Mouse (Mus musculus): ENCODE measurements at regions not wholly inside any gene's neighbourhood (a gene's known extent, or its start where the extent isn't known, plus 50 kb on each side); places are given as distances from the start of the nearest gene placed in this dataset.

DNA sequence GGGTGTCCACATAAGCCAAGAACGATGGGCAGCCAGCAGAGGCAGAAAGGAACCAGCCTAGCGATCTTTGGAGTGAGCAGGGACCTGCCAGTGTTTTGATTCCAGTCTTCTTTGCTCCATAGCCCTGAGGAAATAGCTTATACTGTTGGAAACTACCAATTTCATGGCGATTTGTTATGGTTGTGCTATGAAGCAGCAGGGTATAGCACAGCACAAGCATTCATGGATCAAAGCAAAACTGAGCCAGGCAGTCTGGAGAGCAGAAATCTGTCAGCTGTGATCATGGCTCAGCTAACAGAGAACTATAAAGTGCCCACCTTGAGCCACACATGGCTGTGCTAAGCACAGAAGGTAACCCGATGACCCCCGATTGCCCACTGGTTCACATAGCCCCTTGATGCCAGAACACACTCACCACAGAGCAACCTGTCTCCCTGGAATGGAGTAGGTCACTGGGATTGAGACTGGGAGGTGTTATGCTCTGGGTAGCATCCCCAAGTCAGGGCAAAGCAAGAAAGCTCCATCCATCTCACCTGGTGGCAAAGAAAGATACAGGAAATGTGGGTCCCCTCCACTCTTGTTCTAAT lies 158.9 kb upstream of the Adamts16 start:
- Histone ChIP-seq H3K4me1 (ENCODE audit: insufficient read depth, low read depth, low read length) (no peaks in the 10 kb centered on the region), H3K4me3 (ENCODE audit: low read depth, low read length) (no peak overlapping the region), H3K36me3 (replicated peaks) (no peaks in the 10 kb centered on the region), H3K9me3 (replicated peaks) (peaks cover 57% of the 10 kb centered on the region), H3K27me3 (ENCODE audit: insufficient read depth, low read length) (no peaks in the 10 kb centered on the region)
- DNase-seq (ENCODE audit: low spot score) (no peak), ATAC-seq (ENCODE audit: extremely low read depth, insufficient number of reproducible peaks, low FRiP score, poor library complexity, severe bottlenecking) (no peak)
- no peak for TF ChIP-seq CTCF (IDR thresholded peaks at IDR 0.05; ENCODE audit: low read depth, low read length)
- TF ChIP-seq GATA2 (IDR thresholded peaks at IDR 0.05; ENCODE audit: borderline replicate concordance, low read depth, low read length): no peak
- TF ChIP-seq GATA1 (IDR thresholded peaks at IDR 0.05; ENCODE audit: borderline replicate concordance, low read length): no peak
- TF ChIP-seq TAL1 (conservative IDR thresholded peaks at IDR 0.05; ENCODE audit: low read depth, low read length): no peak
- no peak for TF ChIP-seq POLR2AphosphoS5 (IDR thresholded peaks at IDR 0.05; ENCODE audit: insufficient replicate concordance, low read depth, low read length)

DNA sequence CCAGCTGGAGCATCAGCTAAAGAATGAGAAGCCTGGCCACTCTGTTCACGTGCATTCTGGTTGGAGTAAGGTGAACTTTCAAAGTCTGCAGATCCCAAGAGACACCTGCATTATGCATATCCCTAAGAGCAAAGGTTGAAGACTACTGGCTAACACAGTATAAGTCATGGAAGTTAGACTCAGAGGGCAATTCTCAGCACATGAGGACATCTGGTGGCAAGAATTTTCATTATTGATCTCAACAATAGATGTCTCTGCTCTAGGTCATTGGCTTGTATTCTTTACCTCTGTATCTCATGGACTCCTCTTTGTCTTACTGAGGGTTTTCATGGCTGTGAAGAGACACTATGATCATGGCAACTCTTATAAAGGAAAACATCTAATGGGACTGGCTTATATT lies 151.9 kb upstream of the Adamts16 start:
- Histone ChIP-seq H3K4me3 (ENCODE audit: low read depth, low read length) (no peak overlapping the region), H3K9me3 (replicated peaks) (peaks cover 40% of the 10 kb centered on the region), H3K36me3 (replicated peaks) (no peaks in the 10 kb centered on the region), H3K4me1 (ENCODE audit: insufficient read depth, low read depth, low read length) (no peaks in the 10 kb centered on the region), H3K27me3 (ENCODE audit: insufficient read depth, low read length) (no peaks in the 10 kb centered on the region)
- TF ChIP-seq CTCF (IDR thresholded peaks at IDR 0.05; ENCODE audit: low read depth, low read length): no peak
- no peak for TF ChIP-seq GATA2 (IDR thresholded peaks at IDR 0.05; ENCODE audit: borderline replicate concordance, low read depth, low read length)
- no peak for TF ChIP-seq GATA1 (IDR thresholded peaks at IDR 0.05; ENCODE audit: borderline replicate concordance, low read length)
- no peak for TF ChIP-seq POLR2AphosphoS5 (IDR thresholded peaks at IDR 0.05; ENCODE audit: insufficient replicate concordance, low read depth, low read length)
- no peak for TF ChIP-seq TAL1 (conservative IDR thresholded peaks at IDR 0.05; ENCODE audit: low read depth, low read length)
- ATAC-seq (ENCODE audit: extremely low read depth, insufficient number of reproducible peaks, low FRiP score, poor library complexity, severe bottlenecking) (no peak), DNase-seq (ENCODE audit: low spot score) (no peak)

DNA sequence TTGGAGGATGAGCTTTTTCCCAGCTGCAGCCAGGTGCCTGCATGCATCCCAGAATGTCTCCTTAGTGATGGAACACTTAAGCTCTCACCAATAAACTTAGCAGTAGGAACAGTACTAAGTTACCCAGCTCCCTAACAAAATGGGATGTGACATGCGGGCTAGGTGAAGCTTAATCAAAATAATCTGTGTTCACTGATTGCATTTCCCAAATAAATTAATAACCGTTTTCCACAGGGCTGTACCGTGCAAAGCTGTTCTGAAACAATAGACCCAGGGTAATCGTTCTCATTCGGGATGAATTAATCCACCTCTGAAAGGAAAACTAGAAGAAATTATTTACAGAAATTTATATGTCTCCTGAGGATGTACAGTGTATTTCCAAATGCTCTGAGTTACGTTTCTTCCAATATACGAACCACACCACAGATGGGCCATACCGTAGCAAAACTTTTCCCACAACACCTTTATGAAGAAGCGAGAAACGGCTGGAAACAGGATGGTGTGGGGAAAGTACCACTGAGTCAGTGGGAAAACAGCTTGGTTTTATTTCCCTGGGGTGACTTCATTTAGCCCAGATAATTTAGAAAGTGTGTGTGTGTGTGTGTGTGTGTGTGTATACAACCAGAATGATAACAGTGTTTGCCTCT lies 148.5 kb upstream of the Adamts16 start:
- H3K9me3 ChIP-seq (replicated peaks): peaks cover 31% of the 10 kb centered on the region

DNA sequence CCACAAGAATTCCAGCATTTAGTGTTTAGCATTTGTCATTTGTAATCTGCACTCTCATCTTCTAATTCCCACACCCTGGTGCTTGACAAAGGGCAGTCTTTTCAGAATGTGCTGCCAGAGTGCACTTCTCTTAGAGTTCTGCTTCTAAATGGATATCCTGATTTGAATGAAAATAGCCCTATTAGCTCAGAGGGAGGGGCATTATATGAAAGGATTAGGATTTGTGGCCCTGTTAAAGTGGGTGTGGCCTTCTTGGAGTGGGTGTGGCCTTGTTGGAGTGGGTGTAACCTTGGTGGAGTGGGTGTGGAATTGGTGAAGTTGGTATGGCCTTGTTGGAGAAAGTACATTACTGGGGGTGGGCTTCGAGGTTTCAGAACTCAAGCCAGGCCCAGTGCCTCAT lies 137.7 kb upstream of the Adamts16 start:
- no peak for TF ChIP-seq CTCF (IDR thresholded peaks at IDR 0.05; ENCODE audit: low read depth, low read length)
- no peak for TF ChIP-seq GATA1 (IDR thresholded peaks at IDR 0.05; ENCODE audit: borderline replicate concordance, low read length)
- no peak for TF ChIP-seq TAL1 (conservative IDR thresholded peaks at IDR 0.05; ENCODE audit: low read depth, low read length)

More for the DNA sequence above, 148.5 kb upstream of the Adamts16 start:
- TF ChIP-seq CTCF (IDR thresholded peaks at IDR 0.05; ENCODE audit: low read depth, low read length) (no peak), POLR2AphosphoS5 (IDR thresholded peaks at IDR 0.05; ENCODE audit: insufficient replicate concordance, low read depth, low read length) (no peak), GATA1 (IDR thresholded peaks at IDR 0.05; ENCODE audit: borderline replicate concordance, low read length) (no peak), GATA2 (IDR thresholded peaks at IDR 0.05; ENCODE audit: borderline replicate concordance, low read depth, low read length) (no peak)
- no peak for DNase-seq (ENCODE audit: low spot score)
- Histone ChIP-seq H3K4me1 (ENCODE audit: insufficient read depth, low read depth, low read length) (no peaks in the 10 kb centered on the region), H3K27me3 (ENCODE audit: insufficient read depth, low read length) (no peaks in the 10 kb centered on the region), H3K4me3 (ENCODE audit: low read depth, low read length) (no peak overlapping the region), H3K36me3 (replicated peaks) (no peaks in the 10 kb centered on the region)
- no peak for ATAC-seq (ENCODE audit: extremely low read depth, insufficient number of reproducible peaks, low FRiP score, poor library complexity, severe bottlenecking)

DNA sequence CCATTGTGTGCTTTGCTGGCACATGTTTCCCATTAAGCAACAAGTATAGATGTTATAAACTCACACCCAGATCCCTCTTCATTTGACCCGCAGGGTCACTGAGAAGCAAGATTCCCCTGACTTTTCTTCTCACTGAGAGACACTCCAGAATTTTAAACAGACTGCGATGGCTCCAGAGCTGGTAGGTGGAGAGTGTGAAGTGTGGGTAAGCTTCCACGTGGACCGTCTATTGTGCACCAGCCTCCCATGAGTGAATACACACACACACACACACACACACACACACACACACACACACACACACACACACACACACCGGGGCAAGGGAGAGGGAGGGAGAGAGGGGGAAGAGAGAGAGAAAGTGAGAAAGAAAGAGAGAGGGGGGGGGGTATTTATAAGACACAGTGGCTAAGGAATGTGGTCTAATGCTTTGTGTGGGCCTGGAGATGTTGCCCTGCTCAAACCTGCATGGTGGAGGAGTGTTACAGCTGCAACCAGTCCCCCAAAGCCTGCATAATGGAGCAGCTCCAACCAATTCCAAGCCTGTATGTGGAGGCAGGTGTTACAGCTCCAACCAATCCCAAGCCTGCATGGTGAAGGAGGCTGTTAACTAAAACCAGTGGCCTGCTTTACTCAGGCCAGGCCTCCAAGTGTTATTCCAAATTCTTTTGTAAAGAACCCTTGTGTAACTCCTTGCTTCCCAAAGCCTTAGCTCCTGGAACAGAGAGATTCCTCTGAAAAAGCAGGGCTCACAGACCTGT lies 137.1 kb upstream of the Adamts16 start:
- ATAC-seq (ENCODE audit: extremely low read depth, insufficient number of reproducible peaks, low FRiP score, poor library complexity, severe bottlenecking) (no peak), DNase-seq (ENCODE audit: low spot score) (no peak)
- Histone ChIP-seq H3K27me3 (ENCODE audit: insufficient read depth, low read length) (no peaks in the 10 kb centered on the region), H3K36me3 (replicated peaks) (no peaks in the 10 kb centered on the region), H3K4me3 (ENCODE audit: low read depth, low read length) (no peak overlapping the region), H3K4me1 (ENCODE audit: insufficient read depth, low read depth, low read length) (no peaks in the 10 kb centered on the region), H3K9me3 (replicated peaks) (peaks cover 41% of the 10 kb centered on the region)
- TF ChIP-seq GATA1 (IDR thresholded peaks at IDR 0.05; ENCODE audit: borderline replicate concordance, low read length): no peak

More for the DNA sequence above, 137.7 kb upstream of the Adamts16 start:
- no peak for DNase-seq (ENCODE audit: low spot score)
- Histone ChIP-seq H3K36me3 (replicated peaks) (no peaks in the 10 kb centered on the region), H3K9me3 (replicated peaks) (peaks cover 47% of the 10 kb centered on the region), H3K27me3 (ENCODE audit: insufficient read depth, low read length) (no peaks in the 10 kb centered on the region), H3K4me3 (ENCODE audit: low read depth, low read length) (no peak overlapping the region), H3K4me1 (ENCODE audit: insufficient read depth, low read depth, low read length) (no peaks in the 10 kb centered on the region)
- no peak for ATAC-seq (ENCODE audit: extremely low read depth, insufficient number of reproducible peaks, low FRiP score, poor library complexity, severe bottlenecking)

DNA sequence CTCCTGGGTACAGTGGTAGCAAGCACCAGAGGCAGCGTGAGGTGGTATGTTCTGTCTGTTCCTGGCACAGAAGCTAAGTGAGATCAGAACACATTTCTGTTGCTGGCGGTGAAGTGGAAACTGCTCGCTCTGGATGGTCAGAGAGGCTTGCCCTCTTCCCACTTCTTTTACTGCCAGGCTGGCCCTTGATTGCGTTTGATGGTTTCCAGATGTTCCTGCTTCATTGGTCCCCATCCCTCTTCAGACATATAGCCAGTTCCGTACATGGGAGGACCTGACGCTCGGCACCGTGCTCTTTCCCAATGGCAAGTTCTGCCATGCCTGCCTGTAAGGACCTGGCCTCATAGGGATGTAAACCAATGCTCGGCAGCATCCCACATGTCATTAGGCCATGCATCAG lies 128.0 kb upstream of the Adamts16 start:
- ATAC-seq (ENCODE audit: extremely low read depth, insufficient number of reproducible peaks, low FRiP score, poor library complexity, severe bottlenecking) (no peak), DNase-seq (ENCODE audit: low spot score) (no peak)
- Histone ChIP-seq H3K4me3 (ENCODE audit: low read depth, low read length) (no peak overlapping the region), H3K36me3 (replicated peaks) (no peaks in the 10 kb centered on the region), H3K27me3 (ENCODE audit: insufficient read depth, low read length) (no peaks in the 10 kb centered on the region), H3K9me3 (replicated peaks) (peaks cover 55% of the 10 kb centered on the region), H3K4me1 (ENCODE audit: insufficient read depth, low read depth, low read length) (no peaks in the 10 kb centered on the region)
- TF ChIP-seq CTCF (IDR thresholded peaks at IDR 0.05; ENCODE audit: low read depth, low read length): no peak
- TF ChIP-seq TAL1 (conservative IDR thresholded peaks at IDR 0.05; ENCODE audit: low read depth, low read length): no peak
- no peak for TF ChIP-seq GATA1 (IDR thresholded peaks at IDR 0.05; ENCODE audit: borderline replicate concordance, low read length)
- no peak for TF ChIP-seq GATA2 (IDR thresholded peaks at IDR 0.05; ENCODE audit: borderline replicate concordance, low read depth, low read length)
- no peak for TF ChIP-seq POLR2AphosphoS5 (IDR thresholded peaks at IDR 0.05; ENCODE audit: insufficient replicate concordance, low read depth, low read length)

All from G1E (cell line).